Mouse (Mus musculus): ENCODE measurements around the gene C1qbp.

C1qbp gene

GRCm38 (mm10) chr11:70982557-70983228 lies at the start of gene C1qbp:
C1qbp (minus strand) TSS chr11:70983026.
- peak; percentile 95 for DNase-seq (ENCODE audit: low read depth, low spot score)

GRCm38 (mm10) chr11:71032070-71032469 lies 49.2 kb upstream of the C1qbp start:
- no peak for DNase-seq (ENCODE audit: low read depth, low spot score)

GRCm38 (mm10) chr11:71029403-71030118 lies 46.7 kb upstream of the C1qbp start:
- no peak for DNase-seq (ENCODE audit: low read depth, low spot score)

GRCm38 (mm10) chr11:71028280-71028679 lies 45.5 kb upstream of the C1qbp start:
- DNase-seq (ENCODE audit: low read depth, low spot score) = no peak

- peak; percentile 100 for DNase-seq (ENCODE audit: low read depth, low spot score)
These were observed 36.6 kb upstream of the C1qbp start, which contains the start of the genes Mis12 and Derl2 for GRCm38 (mm10) chr11:71019201-71020068. Mis12 (plus strand) TSS chr11:71019611. Derl2 (minus strand) TSS chr11:71019841.

DNA sequence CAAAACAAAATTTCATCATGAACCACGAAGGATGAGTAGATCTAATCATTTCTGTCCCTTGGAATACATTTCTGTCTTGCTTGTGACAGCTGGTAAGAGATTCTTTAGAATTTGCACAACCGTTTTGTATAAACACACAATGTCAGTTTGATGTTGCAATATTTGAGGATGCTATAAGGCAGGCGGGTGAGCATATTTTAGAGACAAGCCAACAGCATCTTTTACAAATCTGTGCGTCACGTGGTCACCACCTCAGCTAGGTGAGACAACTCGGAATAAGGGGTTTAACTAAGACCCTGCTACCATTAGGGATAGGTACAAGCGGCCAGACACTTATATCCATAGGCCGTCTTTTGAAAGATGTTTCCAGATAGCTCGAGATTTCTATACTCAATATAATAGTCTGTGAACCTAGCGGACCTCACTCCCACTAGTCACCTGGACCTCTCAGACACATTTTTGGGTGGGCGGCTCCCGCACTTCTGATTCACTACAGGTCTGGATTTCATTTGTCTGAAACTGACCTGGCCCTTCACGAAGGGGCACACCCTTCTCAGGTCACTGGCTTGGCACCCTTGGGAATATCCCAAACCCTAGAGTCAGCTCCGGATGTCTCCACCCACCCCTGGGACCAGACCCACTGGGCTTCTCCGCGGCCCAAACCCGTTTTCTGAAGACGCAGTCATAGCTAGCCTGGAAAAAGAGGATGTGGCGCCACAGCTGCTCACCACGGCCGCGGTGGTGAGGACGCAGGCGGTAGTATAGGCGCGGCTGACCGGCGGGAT lies 35.8 kb upstream of the C1qbp start:
- no peak for DNase-seq (ENCODE audit: low read depth, low spot score)

DNA sequence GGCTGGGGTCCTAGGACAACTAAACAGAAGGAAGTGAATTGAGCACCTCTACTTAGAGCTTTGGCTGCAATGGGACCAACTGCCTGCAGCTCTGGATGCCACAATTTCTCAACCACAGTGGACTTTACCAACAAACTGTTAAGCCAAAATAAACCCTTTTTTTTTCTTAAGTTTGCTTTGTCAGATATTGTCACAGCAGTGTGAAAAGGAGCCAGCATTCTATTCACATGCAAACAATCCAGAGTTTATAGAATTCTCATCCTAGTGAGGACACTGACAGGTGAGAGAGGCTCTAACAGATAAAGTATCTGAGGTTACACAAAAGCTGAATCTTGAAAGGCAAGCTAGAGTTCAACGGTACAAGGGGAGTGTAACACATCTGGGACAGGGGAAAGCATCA lies 34.2 kb upstream of the C1qbp start:
- DNase-seq (ENCODE audit: low read depth, low spot score) = no peak

DNA sequence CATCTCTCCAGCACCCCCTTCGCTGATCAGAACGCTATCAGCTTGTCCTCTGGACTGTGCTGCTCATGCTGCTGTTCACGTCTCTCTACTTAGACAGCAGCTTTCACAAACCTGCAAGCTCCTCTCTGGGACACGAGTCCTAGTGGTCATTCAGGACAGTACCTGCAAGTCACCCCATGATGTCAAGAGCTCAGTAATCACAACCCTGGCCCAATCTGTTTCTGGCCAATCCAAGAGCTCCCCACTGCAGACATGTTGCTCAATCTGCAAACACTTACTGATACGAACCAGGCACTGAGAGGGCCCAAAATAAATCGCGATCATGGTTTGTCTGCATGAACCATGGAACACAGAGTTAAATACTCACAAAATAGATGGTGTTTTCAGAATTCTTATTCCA lies 29.9 kb upstream of the C1qbp start:
- no peak for DNase-seq (ENCODE audit: low read depth, low spot score)

DNA sequence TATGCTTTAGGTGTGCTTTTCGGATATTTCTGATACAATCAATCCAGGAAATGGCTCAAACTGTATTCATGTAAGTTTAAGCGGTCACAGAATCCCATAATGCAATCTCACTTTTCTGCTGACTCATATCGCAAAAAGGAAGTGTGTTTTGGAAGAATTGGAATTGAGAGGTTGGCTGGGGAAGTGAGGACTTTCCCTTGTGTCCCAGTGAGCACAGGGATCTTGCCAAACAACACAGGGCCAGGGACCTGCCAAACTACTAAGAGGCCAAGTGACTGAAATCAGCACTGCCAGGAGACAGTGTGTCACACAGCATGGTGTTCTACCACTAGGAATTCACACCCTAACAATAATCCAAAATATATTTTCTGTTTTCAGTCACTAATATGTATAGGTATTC lies 25.5 kb upstream of the C1qbp start:
- no peak for DNase-seq (ENCODE audit: low read depth, low spot score)

DNA sequence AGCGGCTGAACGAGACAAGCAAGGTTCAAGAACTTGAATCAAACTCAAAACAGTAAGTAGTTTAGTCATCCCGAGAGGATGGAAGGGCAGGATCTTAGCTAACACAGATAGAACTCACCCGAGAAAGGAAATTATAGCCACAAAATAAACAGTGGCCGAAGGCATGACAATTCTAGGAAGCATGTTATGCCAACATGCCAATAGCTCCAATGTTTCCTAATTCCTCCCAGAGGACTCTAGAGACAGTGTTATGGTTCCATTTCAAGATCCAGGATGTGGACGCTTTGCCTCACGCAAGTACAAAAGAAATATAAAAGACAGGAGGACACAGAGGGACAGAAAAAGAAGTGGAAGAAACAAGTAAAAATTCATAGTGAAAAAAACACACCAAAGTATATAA lies 25.0 kb upstream of the C1qbp start:
- no peak for DNase-seq (ENCODE audit: low read depth, low spot score)

GRCm38 (mm10) chr11:71007026-71007425 lies 24.2 kb upstream of the C1qbp start:
- no peak for DNase-seq (ENCODE audit: low read depth, low spot score)

DNA sequence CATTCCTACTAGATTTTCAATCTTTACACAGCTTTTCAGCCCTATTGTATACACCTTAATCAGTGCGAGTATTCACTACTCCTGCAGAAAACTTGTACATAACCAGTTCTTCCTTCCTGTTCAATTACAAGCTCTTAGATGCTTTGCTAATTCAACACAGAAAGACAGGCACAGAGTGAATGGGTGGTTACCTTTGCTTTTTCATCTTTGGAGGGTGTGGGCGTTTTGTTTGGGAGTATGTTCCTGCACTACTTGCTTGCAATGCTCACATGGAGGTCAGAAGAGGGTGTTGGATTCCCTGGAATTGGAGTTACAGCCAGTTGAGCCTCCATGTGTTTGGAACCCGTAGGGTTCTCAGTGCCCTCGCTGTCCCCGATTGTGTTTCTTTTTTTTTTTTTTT lies 22.2 kb upstream of the C1qbp start:
- no peak for DNase-seq (ENCODE audit: low read depth, low spot score)

DNA sequence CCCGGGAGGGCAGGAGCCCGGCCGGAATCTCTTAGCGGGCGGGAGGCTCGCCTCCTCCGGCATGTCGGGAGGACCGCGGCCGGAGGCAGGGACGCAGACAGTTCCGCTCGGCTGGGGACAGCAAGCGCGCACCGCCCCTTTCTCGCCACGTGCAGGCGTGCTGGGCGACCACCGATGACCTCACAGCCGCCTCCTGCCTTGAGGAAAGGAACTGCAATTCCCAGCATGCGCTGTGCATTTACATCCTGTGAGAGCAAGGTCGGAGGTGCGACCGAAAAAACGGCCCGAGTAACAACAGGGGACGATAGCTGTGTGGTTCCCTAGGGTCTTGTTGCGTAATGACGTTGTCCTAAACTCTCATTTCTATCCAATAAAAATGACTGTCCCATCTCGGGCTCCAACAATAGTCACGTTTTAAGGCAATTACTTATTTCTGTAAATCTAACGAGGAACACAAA lies 21.5 kb upstream of the C1qbp start, which contains the start of gene Dhx33:
TSS of gene Dhx33 (minus strand) at position 122 of the 458 bp plus-strand sequence.
- peak; percentile 99 for DNase-seq (ENCODE audit: low read depth, low spot score)

- DNase-seq (ENCODE audit: low read depth, low spot score) = peak; percentile 41
These were observed 20.9 kb upstream of the C1qbp start for GRCm38 (mm10) chr11:71003611-71004315.

- DNase-seq (ENCODE audit: low read depth, low spot score) = no peak
These were observed 18.3 kb upstream of the C1qbp start for GRCm38 (mm10) chr11:71001167-71001566.

DNA sequence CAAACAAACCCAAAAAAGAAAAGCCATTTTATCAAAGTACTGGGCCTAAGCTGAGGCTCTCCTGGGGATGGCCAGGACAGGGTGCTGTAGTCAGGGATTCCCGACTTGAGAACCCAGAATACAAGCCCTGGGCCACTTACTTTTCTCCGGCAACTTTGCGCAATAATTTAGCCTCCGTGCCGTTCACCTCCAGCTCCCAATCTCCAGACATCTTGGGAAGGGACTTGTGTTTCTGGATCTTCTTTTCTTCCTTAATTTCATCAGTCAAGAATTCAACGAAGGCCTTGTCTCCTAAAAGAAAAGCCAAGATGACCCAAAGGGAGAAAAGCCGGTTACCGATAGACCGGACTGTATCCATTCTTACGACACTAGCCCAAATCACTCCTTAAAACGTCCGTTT lies 796 bp downstream of the C1qbp start:
- DNase-seq (ENCODE audit: low read depth, low spot score) = no peak

DNA sequence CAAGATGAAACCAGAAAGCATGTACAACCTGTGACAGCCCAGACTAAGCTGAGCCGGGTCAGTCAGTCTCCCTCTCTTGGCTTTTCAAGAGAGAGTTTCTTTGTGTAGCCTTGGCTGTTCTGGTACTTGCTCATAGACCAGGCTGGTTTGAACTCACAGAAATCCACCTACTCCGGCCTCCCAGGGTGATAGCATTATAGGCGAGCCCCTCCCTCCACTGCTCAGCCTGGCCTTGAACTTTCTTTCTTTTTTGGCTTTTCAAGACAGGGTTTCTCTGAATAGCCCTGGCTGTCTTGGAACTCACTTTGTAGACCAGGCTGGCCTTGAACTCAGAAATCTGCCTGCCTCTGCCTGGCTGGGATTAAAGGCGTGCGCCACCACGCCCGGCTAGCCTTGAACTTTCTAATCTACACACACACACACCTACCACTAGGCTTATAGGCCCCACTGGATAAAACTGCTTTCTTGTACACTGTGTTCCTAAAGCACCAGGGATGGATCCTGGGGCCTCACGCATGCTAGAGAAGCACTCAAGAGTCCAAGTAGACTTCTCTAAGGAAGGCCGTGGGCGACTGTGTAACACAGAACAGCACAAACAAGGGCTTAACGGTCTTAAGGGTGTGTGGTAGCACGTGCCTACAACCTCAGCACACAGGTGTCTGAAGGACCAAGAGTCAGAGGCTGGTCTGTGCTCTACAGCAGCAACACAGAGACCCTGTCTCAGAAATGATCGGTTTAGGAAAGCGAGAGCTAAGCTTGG lies 1.9 kb downstream of the C1qbp start:
- DNase-seq (ENCODE audit: low read depth, low spot score) = peak; percentile 77

DNA sequence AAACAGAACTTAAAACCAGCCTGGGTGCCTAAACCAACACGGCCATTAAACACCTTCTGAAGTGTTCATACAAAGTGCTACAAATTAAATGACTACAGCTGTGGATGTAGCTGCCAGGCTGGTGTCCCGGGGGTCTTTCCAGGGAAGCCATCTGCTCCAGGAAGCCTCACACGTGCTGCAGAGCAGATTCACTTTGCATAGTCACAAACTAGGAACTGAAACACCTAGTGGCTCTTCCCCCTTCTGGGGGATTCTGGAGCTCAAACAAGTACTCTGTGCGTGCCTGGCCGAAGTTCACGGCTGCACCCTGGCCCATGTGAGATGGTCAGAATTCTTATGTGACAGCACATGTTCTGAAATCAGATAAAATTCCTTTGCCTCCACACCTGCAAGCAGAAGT lies 2.6 kb downstream of the C1qbp start:
- DNase-seq (ENCODE audit: low read depth, low spot score) = no peak

- no peak for DNase-seq (ENCODE audit: low read depth, low spot score)
These were observed 5.5 kb downstream of the C1qbp start for GRCm38 (mm10) chr11:70977293-70977692.

- no peak for DNase-seq (ENCODE audit: low read depth, low spot score)
These were observed 7.6 kb downstream of the C1qbp start for GRCm38 (mm10) chr11:70975193-70975592.

All from ZHBTc4 (cell line).